Comparison of ENCODE assay signal across 22 mouse cellular contexts in the genomic region with DNA sequence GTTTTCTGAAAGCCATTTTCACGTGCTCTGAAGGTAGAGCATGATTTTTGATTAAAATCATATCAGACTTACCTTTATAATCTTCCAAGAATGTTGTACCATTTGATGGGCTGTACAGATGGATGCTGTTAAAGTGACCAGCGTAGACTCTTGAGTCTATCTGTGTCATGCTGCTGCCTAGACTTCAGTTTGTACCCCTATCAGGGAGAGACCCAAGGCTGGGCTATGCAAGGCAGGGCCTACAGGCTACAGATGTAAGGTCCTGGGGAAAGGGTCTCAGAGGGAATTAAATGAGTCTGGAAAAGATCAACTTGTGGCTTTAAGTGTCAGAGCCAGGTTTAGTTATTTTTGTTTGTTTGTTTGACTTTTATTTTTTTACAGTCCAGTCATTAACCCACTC.
DNase-seq lines count a peak whose midpoint lies in the region; ATAC-seq lines count a peak whose summit lies in the region.
"Had no signal": no experiment of that assay in that cellular context is flagged by ENCODE, and none has a peak within 500 bp of the region (broad histone marks: within the 10 kb centered on the region; RNA-seq: fewer than 3 reads in every experiment).

No protein-coding gene starts in this region.

- H3K27ac ChIP-seq in embryonic facial prominence, embryonic 10.5 days (replicated peaks) = peak overlapping the region; percentile 55; the same call in 1 of the 2 replicates
- peak overlapping the region; percentile 38; the same call in 1 of the 2 replicates for H3K27ac ChIP-seq in embryonic facial prominence, embryonic 12.5 days
- H3K27ac ChIP-seq in limb, embryonic 12.5 days = 0 out of 2 replicates have a peak overlapping the region, but pooled peaks have one; percentile 12
- H3K27ac ChIP-seq: embryonic facial prominence, embryonic 15.5 days; forebrain, embryonic 12.5 days had no signal

- ATAC-seq in embryonic facial prominence, embryonic 12.5 days (ENCODE audit: insufficient number of reproducible peaks, insufficient read depth, low FRiP score, low TSS enrichment) = no peak
- ATAC-seq in limb, embryonic 12.5 days (ENCODE audit: insufficient number of reproducible peaks, insufficient read depth, low FRiP score, low TSS enrichment, low read depth) = peak; percentile 75; the same call in 1 of the 2 replicates
- ATAC-seq: activated CD4-positive, CD25-positive, alpha-beta regulatory T cell, adult 4 months; CD4-positive, CD25-positive, alpha-beta regulatory T cell, adult 4 months; Patski had no signal

- 58% methylated on average over 2 of the region's 2 CpGs for WGBS in embryonic facial prominence, embryonic 10.5 days
- 28% methylated on average over 2 of the region's 2 CpGs for WGBS in embryonic facial prominence, embryonic 12.5 days
- 61% methylated on average over 2 of the region's 2 CpGs for WGBS in limb, embryonic 12.5 days

- no peaks in the 10 kb centered on the region for H3K27me3 ChIP-seq in embryonic facial prominence, embryonic 10.5 days (replicated peaks; ENCODE audit: low read depth, poor library complexity, severe bottlenecking)
- H3K27me3 ChIP-seq in embryonic facial prominence, embryonic 12.5 days = no peaks in the 10 kb centered on the region
- H3K27me3 ChIP-seq in limb, embryonic 12.5 days = no peaks in the 10 kb centered on the region
- H3K27me3 ChIP-seq: CH12.LX; embryonic facial prominence, embryonic 15.5 days; Patski had no signal

- no peak overlapping the region for H3K4me3 ChIP-seq in embryonic facial prominence, embryonic 10.5 days
- no peak overlapping the region for H3K4me3 ChIP-seq in embryonic facial prominence, embryonic 12.5 days
- no peak overlapping the region for H3K4me3 ChIP-seq in limb, embryonic 12.5 days (replicated peaks)
- H3K4me3 ChIP-seq: embryonic facial prominence, embryonic 15.5 days; erythroblast, embryonic 14.5 days; forebrain, embryonic 10.5 days; forebrain, embryonic 12.5 days had no signal

- H3K36me3 ChIP-seq in embryonic facial prominence, embryonic 10.5 days (replicated peaks) = no peaks in the 10 kb centered on the region
- no peaks in the 10 kb centered on the region for H3K36me3 ChIP-seq in embryonic facial prominence, embryonic 12.5 days
- no peaks in the 10 kb centered on the region for H3K36me3 ChIP-seq in limb, embryonic 12.5 days
- H3K36me3 ChIP-seq: embryonic facial prominence, embryonic 15.5 days; forebrain, embryonic 10.5 days; forebrain, embryonic 12.5 days; G1E had no signal

- H3K9me3 ChIP-seq in embryonic facial prominence, embryonic 10.5 days = no peaks in the 10 kb centered on the region
- no peaks in the 10 kb centered on the region for H3K9me3 ChIP-seq in embryonic facial prominence, embryonic 12.5 days
- H3K9me3 ChIP-seq in limb, embryonic 12.5 days = no peaks in the 10 kb centered on the region
- H3K9me3 ChIP-seq: embryonic facial prominence, embryonic 15.5 days; forebrain, embryonic 10.5 days; forebrain, embryonic 12.5 days; G1E had no signal

- peak; percentile 45 for DNase-seq in heart, adult 11 months
- no peak for DNase-seq in heart, adult 18-20 months
- no peak for DNase-seq in embryonic facial prominence, embryonic 10.5 days (ENCODE audit: low spot score)
- no peak for DNase-seq in cerebellum, postnatal 25 days
- no peak for DNase-seq in adrenal gland, postnatal 25 days
- DNase-seq: adrenal gland, adult 8-10 months; adrenal gland, postnatal 14 days; B cell, adult 2 months; cerebellum, adult 11-12 months; cerebellum, postnatal 36 days; embryo, embryonic 11 days had no signal

- peaks cover 43% of the 10 kb centered on the region for H3K4me1 ChIP-seq in embryonic facial prominence, embryonic 10.5 days
- peaks cover 25% of the 10 kb centered on the region for H3K4me1 ChIP-seq in embryonic facial prominence, embryonic 12.5 days
- peaks cover 12% of the 10 kb centered on the region for H3K4me1 ChIP-seq in limb, embryonic 12.5 days (replicated peaks)
- H3K4me1 ChIP-seq: embryonic facial prominence, embryonic 15.5 days had no signal

- H3K9ac ChIP-seq in embryonic facial prominence, embryonic 12.5 days = no peak overlapping the region
- H3K9ac ChIP-seq in limb, embryonic 12.5 days (replicated peaks) = no peak overlapping the region
- H3K9ac ChIP-seq: embryonic facial prominence, embryonic 15.5 days; forebrain, embryonic 12.5 days had no signal

- H3K4me2 ChIP-seq in embryonic facial prominence, embryonic 12.5 days (replicated peaks) = no peak overlapping the region
- no peak overlapping the region for H3K4me2 ChIP-seq in limb, embryonic 12.5 days
- H3K4me2 ChIP-seq: embryonic facial prominence, embryonic 15.5 days; forebrain, embryonic 12.5 days had no signal
